ENCODE assay signal across 22 mouse cellular contexts in the genomic region with DNA sequence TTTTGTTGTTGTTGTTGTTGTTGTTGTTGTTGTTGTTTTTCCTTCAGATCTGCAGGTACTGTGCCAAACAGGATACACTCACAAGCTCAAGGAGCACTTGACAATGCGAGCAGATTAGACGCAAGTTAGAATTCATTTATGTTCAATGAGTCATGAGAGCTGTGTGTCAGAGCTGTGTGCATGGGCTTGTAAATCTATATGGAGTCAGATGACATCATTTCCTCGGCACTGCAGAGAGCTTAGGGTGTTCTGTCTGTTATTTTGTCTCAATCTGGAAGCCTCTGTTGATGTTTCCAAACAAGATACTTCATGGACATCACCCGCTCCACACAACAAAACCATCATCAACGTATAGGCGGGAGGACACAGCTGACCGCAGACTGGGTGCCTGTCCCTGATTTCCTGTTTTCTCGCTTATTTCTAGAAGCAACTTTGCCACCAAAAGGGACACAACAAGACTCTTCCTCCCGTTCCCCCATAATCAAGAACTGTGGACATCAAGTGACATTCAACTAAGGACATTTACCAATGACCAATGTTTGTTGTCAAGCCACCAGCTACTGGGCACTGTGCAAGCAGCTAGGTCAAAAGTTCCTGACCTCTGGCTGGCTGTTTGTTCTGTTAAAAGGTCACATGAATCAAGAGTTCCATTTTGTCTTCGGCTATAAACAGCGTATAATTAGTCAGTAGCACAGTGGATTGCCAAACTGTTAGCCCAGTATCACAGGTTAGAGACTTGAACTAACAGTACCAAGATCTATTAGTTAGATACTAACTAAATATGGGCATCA.
DNase-seq lines count a peak whose midpoint lies in the region; ATAC-seq and TF ChIP-seq lines count a peak whose summit lies in the region.
"Had no signal": no experiment of that assay in that cellular context is flagged by ENCODE, and none has a peak within 500 bp of the region (broad histone marks: within the 10 kb centered on the region; RNA-seq: fewer than 3 reads in every experiment).

No protein-coding gene starts in this region.

- H3K4me2 ChIP-seq in heart, embryonic 11.5 days: no peak overlapping the region
- H3K4me2 ChIP-seq in lung, embryonic 14.5 days: no peak overlapping the region
- no peak overlapping the region for H3K4me2 ChIP-seq in forebrain, postnatal 0 days (ENCODE audit: low read depth)
- H3K4me2 ChIP-seq: embryonic facial prominence, embryonic 13.5 days; hindbrain, embryonic 14.5 days; intestine, embryonic 15.5 days; limb, embryonic 15.5 days; midbrain, embryonic 12.5 days; neural tube, embryonic 12.5 days had no signal

- H3K27me3 ChIP-seq in heart, embryonic 11.5 days (ENCODE audit: control insufficient read depth, insufficient read depth, low read length): no peaks in the 10 kb centered on the region
- no peaks in the 10 kb centered on the region for H3K27me3 ChIP-seq in lung, embryonic 14.5 days (ENCODE audit: insufficient read depth, low read length)
- H3K27me3 ChIP-seq in forebrain, postnatal 0 days (ENCODE audit: insufficient read depth, low read length): no peaks in the 10 kb centered on the region
- H3K27me3 ChIP-seq: embryonic facial prominence, embryonic 13.5 days; intestine, embryonic 15.5 days; limb, embryonic 15.5 days; midbrain, embryonic 12.5 days; neural tube, embryonic 12.5 days had no signal

- 77% methylated on average over 11 of the region's 11 CpGs for WGBS in heart, embryonic 11.5 days (ENCODE audit: insufficient replicate concordance)
- 78% methylated on average over 11 of the region's 11 CpGs for whole genome bisulfite sequencing in lung, embryonic 14.5 days
- 90% methylated on average over 11 of the region's 11 CpGs for WGBS in forebrain, postnatal 0 days

- TF ChIP-seq CTCF in lung, embryonic 14.5 days (IDR thresholded peaks at IDR 0.05; ENCODE audit: low read depth): no peak
- no peak for TF ChIP-seq CTCF in forebrain, postnatal 0 days (IDR thresholded peaks at IDR 0.05; ENCODE audit: low read depth)

- no peaks in the 10 kb centered on the region for H3K9me3 ChIP-seq in heart, embryonic 11.5 days (replicated peaks; ENCODE audit: control insufficient read depth, low read length)
- H3K9me3 ChIP-seq in lung, embryonic 14.5 days (ENCODE audit: low read depth, low read length): no peaks in the 10 kb centered on the region
- no peaks in the 10 kb centered on the region for H3K9me3 ChIP-seq in forebrain, postnatal 0 days (ENCODE audit: low read length)
- H3K9me3 ChIP-seq: embryonic facial prominence, embryonic 13.5 days; heart, embryonic 10.5 days; intestine, embryonic 15.5 days; limb, embryonic 15.5 days; midbrain, embryonic 12.5 days; neural tube, embryonic 12.5 days had no signal

- H3K9ac ChIP-seq in heart, embryonic 11.5 days (ENCODE audit: low read depth, low read length): no peak overlapping the region
- no peak overlapping the region for H3K9ac ChIP-seq in lung, embryonic 14.5 days
- H3K9ac ChIP-seq in forebrain, postnatal 0 days: no peak overlapping the region
- H3K9ac ChIP-seq: embryonic facial prominence, embryonic 13.5 days; hindbrain, embryonic 14.5 days; intestine, embryonic 15.5 days; limb, embryonic 15.5 days; midbrain, embryonic 12.5 days; neural tube, embryonic 12.5 days had no signal

- H3K36me3 ChIP-seq in heart, embryonic 11.5 days (ENCODE audit: control insufficient read depth, insufficient read depth, low read length): no peaks in the 10 kb centered on the region
- H3K36me3 ChIP-seq in lung, embryonic 14.5 days (ENCODE audit: insufficient read depth): no peaks in the 10 kb centered on the region
- H3K36me3 ChIP-seq in forebrain, postnatal 0 days (ENCODE audit: insufficient read depth): no peaks in the 10 kb centered on the region
- H3K36me3 ChIP-seq: embryonic facial prominence, embryonic 13.5 days; heart, embryonic 10.5 days; intestine, embryonic 15.5 days; limb, embryonic 15.5 days had no signal

- no peak overlapping the region for H3K27ac ChIP-seq in heart, embryonic 11.5 days (ENCODE audit: low read depth, low read length)
- no peak overlapping the region for H3K27ac ChIP-seq in lung, embryonic 14.5 days (ENCODE audit: low read depth)
- H3K27ac ChIP-seq in forebrain, postnatal 0 days (ENCODE audit: low read depth, low read length): no peak overlapping the region
- H3K27ac ChIP-seq: embryonic facial prominence, embryonic 13.5 days; heart, embryonic 10.5 days; hindbrain, embryonic 14.5 days; intestine, embryonic 15.5 days; layer of hippocampus, adult 2 months; limb, embryonic 15.5 days; midbrain, embryonic 12.5 days; neural tube, embryonic 12.5 days had no signal

- H3K4me1 ChIP-seq in heart, embryonic 11.5 days (ENCODE audit: control insufficient read depth, insufficient read depth, low read length): no peaks in the 10 kb centered on the region
- H3K4me1 ChIP-seq in lung, embryonic 14.5 days (ENCODE audit: insufficient read depth): no peaks in the 10 kb centered on the region
- H3K4me1 ChIP-seq in forebrain, postnatal 0 days (ENCODE audit: insufficient read depth): no peaks in the 10 kb centered on the region
- H3K4me1 ChIP-seq: embryonic facial prominence, embryonic 13.5 days; intestine, embryonic 15.5 days; midbrain, embryonic 12.5 days; neural tube, embryonic 12.5 days had no signal

- peak; percentile 34 for DNase-seq in heart, adult 11 months
- no peak for DNase-seq in lung, embryonic 14.5 days
- no peak for DNase-seq in lung, postnatal 10 days
- no peak for DNase-seq in forebrain, postnatal 0 days
- DNase-seq in thymus, postnatal 25 days: no peak
- DNase-seq: adrenal gland, postnatal 25 days; cerebellum, adult 18-20 months; kidney, postnatal 14 days; right cerebral cortex, adult 18-20 months; thymus, postnatal 36 days had no signal

- ATAC-seq in heart, embryonic 11.5 days (replicated peaks; ENCODE audit: insufficient number of reproducible peaks, low FRiP score, low TSS enrichment): no peak
- ATAC-seq in lung, embryonic 14.5 days (ENCODE audit: insufficient read depth): 0 out of 2 replicates have a peak, but pooled peaks have one; percentile 17
- ATAC-seq in activated CD4-positive, CD25-positive, alpha-beta regulatory T cell, adult 4 months: peak; percentile 22
- ATAC-seq in forebrain, postnatal 0 days: no peak
- ATAC-seq: forebrain, embryonic 14.5 days; intestine, embryonic 15.5 days; lung, postnatal 0 days had no signal

- no peak overlapping the region for H3K4me3 ChIP-seq in heart, embryonic 11.5 days (ENCODE audit: low read depth, low read length)
- H3K4me3 ChIP-seq in lung, embryonic 14.5 days (ENCODE audit: low read depth, low read length): no peak overlapping the region
- H3K4me3 ChIP-seq in forebrain, postnatal 0 days (ENCODE audit: low read depth, low read length): no peak overlapping the region
- H3K4me3 ChIP-seq: embryonic facial prominence, embryonic 13.5 days; heart, embryonic 10.5 days; intestine, embryonic 15.5 days; layer of hippocampus, adult 2 months; limb, embryonic 15.5 days; midbrain, embryonic 12.5 days; neural tube, embryonic 12.5 days had no signal

Comparison
In these comparisons a context has a peak if more than half of its experiments do, and no peak if none do; other contexts are left out.
1. ATAC-seq: peak in lung, embryonic 14.5 days (single experiment) and activated CD4-positive, CD25-positive, alpha-beta regulatory T cell, adult 4 months (single experiment); none in heart, embryonic 11.5 days (single experiment) and forebrain, postnatal 0 days (single experiment).